Mouse (Mus musculus) left cerebral cortex, postnatal 36 days (tissue): ENCODE results near the gene Cx3cr1. TPM values are rescaled to one million over a fixed set of nuclear protein-coding genes. Genes with fewer than 3 reads are reported as not detected.

ENCODE experiments used
- DNase-seq, 2 experiments: peaks; one replicate each; pipeline ENCODE4 v3.0.0; 2021 to 2022; ENCODE audit warnings: low spot score in 2 of 2, mixed read lengths in 1 of 2
- intact Hi-C: fragments of 180-260 bp; cut with DNase I; formaldehyde crosslinking; loops from one replicate; pipeline ENCODE4 v1.15.1; 2025
- total RNA-seq, 2 experiments: library from RNA; stranded (reverse); gene quantifications; 2 replicates each; pipeline ENCODE4 v1.2.3; 2021

Gene Cx3cr1
- total RNA-seq, 2 experiments from 2014 or later: 30.9 to 32.8 TPM

DNA sequence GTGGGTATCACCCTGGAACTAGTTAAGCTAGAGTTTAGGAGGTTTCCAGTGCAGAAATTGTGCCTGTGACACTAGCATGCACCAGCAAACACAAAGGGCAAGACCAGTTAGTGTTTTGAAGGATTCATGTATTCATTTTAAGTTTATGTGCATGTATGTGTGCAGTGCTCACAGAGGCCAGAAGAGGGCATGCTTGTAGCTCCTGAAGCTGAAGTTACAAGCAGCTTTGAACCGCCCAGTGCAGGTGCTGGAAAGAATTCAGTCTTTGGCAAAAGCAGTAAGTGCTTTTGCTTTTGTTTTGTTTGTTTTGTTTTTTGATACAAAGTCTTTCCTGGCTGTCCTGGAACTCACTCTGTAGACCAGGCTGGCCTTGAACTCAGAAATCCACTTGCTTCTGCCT, 61.8 kb downstream of the Cx3cr1 start:
- intact Hi-C loops: no loop called here
- no peak for DNase-seq

GRCm38 (mm10) chr9:120005936-120006335, 63.7 kb downstream of the Cx3cr1 start:
- intact Hi-C loops: no loop called here
- DNase-seq: no peak

DNA sequence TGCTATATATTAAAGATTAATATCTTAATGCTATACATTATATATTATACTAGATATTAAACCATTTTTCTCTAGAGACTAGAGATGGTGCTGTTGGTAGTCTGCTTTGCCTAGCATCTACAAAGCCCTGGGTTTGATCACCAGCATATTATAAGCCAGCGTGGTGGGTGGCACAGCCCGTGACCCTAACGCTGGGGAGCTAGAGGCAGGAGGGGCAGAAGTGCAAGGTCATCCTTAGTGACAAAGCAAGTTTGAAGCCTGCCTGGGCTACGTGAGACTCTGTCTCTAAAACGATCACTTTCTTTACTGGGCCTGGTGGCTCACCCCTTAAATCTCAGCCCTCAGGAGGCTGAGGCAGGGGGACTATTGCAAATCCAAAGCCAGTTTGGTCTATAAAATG, 66.8 kb downstream of the Cx3cr1 start:
- intact Hi-C loops: no loop called here
- DNase-seq: no peak

GRCm38 (mm10) chr9:120001945-120002725, 67.5 kb downstream of the Cx3cr1 start:
- intact Hi-C loops: no loop called here

DNA sequence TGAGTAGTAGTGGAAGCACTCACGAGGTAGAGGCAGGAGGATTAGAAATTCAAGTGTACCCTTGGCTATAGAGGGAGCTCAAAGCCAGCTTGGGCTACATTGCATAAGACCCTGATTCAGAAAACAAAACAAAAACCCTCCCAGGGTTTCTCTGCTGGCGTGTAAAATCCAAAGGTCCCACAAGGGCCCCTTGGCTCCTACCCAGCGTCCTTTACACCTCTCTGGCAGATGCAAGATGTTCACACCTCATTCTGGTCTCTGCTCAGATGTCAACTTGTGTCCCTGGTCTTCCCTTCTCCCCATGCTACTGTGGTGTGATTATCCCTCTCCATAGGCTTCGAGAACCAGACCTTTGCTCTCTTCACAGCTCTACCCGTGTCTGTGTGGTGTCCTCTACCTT, 68.9 kb downstream of the Cx3cr1 start:
- intact Hi-C loops: no loop called here
- no peak for DNase-seq

More at GRCm38 (mm10) chr9:120001945-120002725, 67.5 kb downstream of the Cx3cr1 start:
- peak; percentile 69 to 79 for DNase-seq

- peak in 1 of 2 experiments; percentile 3 for DNase-seq
- intact Hi-C loops: no loop called here
Measured at GRCm38 (mm10) chr9:119999636-120000035, 70.0 kb downstream of the Cx3cr1 start.

DNA sequence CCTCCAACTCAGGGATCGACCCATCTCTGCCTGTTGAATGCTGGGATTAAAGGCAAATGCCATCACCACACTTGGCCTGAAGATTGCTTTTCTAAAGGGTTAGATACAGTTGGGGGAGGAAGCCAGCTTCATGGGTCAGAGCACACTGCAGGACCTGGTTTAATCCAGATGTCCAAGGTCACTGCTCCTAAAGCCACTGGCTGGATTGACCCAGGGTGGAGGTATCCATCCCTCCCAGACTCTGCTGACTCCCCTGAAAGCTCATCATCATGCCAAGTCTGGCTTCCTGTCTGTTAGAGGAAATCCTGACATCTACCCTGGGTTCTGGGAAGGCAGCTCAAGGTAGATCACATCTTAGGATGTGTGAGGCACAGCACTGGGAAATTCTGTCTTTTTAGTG, 70.9 kb downstream of the Cx3cr1 start:
- intact Hi-C loops: no loop called here
- DNase-seq: no peak

DNA sequence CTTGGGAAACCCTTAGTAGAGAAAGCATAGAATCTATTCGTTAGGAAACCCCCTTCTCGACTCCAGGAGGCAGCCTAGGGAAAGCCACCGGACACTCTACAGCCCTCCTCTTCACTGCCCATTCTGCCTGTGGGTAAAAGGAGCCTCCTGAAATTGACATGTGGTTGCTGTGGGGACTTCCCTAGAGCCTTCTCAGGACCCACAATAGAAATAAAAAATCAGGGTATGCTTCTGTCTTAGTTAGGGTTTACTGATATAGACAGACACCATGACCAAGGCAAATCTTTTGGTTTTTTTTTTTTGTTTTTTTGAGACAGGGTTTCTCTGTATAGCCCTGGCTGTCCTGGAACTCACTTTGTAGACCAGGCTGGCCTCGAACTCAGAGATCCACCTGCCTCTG, 73.6 kb downstream of the Cx3cr1 start:
- no peak for DNase-seq
- intact Hi-C loops: no loop called here

GRCm38 (mm10) chr9:119994207-119994606, 75.5 kb downstream of the Cx3cr1 start:
- intact Hi-C loops: no loop called here
- DNase-seq: no peak

GRCm38 (mm10) chr9:119993092-119993844, 76.4 kb downstream of the Cx3cr1 start:
- DNase-seq: no peak
- intact Hi-C loops: no loop called here

DNA sequence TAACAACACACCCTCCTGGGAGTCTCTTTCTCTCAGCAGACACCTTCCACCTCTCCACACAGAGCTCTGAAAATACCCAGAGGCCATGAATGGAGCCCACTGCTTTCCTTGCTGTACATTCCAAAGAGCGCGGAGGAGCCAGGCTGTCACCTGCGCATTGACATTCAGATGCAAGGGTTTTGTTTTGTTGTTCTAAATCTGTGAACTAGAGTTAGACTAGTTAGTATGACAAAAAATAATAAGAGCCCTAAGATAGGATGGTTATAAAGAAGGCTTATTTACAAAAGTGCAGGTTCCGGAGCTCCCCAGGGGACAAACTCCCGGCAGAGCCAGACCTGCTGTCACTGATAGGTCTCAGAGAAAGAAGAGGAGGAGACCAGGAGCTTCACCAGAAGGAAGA, 78.4 kb downstream of the Cx3cr1 start:
- DNase-seq: no peak
- intact Hi-C loops: no loop called here

DNA sequence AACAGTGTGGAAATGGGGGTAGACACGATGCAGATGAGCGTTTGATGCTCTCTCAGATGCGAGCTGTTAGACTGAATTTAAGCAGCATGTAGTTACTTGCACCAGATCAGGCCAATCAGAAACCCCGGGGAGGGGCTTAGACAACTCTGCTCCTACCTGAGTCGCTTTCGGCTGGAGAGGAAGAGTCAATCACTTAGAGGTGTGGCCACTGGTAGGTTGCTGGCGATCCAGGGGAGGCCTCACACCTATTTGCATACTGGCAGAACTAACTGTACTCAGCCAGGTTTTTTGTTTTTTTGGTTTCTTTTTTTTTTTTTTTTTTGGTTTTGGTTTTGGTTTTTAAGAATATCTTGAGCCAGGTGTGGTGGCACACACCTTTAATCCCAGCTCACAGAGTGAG, 81.4 kb downstream of the Cx3cr1 start:
- DNase-seq: no peak
- intact Hi-C loops: no loop called here

DNA sequence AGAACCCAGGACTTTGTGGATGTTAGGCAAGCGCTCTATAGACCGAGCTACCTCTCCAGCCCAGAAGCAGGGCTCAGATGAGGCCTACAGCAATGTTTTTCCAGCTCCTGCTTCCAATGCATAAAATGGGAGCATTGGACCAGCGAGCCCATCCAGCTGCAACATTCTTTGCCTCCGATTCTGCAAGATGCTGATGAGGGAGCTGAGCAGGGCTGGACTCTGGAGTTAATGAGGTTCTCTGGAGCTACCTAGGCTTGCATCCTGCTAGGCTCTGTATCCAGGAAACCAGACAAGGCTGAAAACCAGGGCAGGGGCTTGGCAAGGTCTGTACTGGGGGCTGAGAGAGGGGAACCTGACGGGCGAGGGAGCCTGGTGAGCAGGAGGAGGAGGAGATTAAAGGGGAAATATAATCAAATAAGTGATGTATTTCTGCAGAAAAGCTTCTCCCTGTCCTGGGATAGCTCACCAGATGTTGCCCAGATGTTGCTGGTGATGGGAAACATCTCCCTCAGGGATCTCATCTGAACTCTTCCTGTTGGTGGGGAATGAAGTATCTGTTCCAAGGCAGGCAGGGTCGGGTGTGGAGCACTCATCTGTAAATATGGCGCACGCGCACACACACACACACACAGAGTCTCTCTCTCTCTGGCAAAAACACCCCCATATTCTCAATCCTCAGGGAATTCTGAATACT, 83.7 kb downstream of the Cx3cr1 start:
- intact Hi-C loops: no loop called here
- no peak for DNase-seq

DNA sequence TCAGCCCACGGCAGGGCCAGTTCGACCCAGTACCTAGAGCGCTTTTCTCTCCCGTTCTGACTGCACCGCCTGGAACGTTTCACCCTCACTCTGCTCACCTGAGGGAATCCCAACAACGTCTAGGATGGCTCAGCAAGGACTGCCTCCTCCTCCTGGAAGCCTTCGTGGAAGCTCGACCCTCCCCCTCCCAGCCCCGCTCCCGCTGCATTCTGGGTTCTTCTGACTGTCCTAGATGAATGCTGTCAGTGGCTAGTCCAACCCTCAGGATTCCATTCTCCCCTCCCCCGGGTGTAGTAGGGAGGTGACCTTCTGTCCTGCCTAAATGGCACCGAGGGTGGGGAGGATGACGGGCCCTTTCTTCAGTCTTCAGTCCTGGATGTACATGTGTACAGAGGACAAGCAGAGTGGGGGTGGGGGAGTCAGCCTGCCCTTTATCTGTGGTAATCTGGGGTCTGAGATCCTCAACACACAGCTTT, 85.1 kb downstream of the Cx3cr1 start, which contains the start of gene Csrnp1:
TSS of gene Csrnp1 (minus strand) at position 123 of the 476 bp plus-strand sequence.
- no peak for DNase-seq
- intact Hi-C loops: no loop called here

DNA sequence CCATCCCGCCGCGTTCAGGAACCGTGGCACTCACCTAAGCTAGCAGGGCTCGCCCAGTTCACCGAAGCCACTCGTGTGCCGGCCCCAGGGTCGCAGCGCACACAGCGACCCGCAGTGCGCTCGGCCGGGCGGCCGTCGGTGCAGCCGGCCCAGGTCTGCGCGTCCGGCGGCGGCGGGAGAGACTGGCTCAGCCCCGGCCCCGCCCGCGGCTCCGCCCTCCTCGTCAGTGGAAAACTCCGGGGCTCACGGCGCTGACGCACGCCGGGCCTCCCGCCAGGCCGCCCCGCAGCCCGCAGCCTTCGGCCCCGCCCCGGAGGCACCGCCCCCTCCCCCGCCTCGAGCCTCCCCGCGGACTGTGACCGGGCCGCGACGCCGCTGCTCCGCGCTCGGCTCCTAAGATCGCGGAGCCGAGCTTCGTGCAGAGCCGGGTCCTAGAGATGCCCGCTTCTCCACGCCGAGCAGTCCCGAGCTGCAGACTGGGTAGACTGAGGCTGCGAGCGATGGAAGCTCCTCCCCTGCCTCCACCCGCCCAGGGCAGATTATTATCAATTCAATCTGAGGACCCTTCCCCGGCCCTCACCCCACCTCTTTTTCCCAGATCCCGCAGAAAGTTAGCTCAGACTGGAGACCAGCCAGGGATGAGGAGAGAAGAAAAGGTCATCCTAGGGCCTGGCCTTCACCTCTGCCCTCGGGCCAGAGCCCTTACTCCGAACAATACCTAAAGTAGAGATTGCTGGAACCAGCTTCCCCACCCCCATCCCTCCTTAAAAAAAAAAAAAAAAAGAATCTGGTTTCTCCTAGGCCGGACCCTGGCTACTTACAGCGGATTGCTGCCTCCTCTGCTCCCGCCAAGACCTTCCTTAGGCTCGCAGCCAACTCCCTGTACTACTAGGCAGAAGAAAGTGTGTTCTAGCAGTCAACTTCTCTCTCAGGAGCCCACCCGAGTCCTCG, 85.8 kb downstream of the Cx3cr1 start:
- peak; percentile 88 to 93 for DNase-seq
- intact Hi-C loops: loop anchor here (2.0 kb wide), 1 partner anchor 27 kb away; no protein-coding TSS in a partner anchor

DNA sequence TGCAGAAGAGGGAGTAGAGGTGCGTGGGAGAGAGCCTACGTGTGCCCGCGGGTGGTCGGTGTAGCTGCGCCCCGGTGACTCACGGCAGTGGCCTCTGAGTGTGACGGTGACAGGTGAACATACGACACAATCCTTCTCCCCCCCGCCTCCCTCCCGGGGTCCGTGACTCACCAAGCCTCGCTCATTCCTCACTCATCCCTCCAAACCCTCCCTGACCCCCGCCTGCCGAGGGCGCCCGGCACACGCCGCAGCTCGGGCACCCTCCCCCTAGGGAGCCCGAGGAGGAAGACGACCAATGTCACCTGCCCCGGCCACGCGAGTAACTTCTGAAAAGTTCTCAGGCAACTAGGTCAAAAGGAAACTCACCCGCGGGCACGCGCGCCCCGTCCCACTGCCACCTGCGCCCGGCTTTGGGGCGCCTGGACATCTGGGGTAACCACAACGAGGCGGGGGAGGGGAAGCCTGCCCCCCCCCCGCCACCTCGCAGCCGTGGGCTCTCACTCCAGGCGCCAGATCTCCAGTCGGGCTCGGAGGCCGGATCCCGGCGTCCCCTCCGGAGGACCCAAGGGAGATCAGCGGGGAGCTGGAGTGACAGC, 86.6 kb downstream of the Cx3cr1 start:
- intact Hi-C loops: loop anchor here (2.0 kb wide), 1 partner anchor 28 kb away; no protein-coding TSS in a partner anchor
- DNase-seq: peak; percentile 46 to 50

DNA sequence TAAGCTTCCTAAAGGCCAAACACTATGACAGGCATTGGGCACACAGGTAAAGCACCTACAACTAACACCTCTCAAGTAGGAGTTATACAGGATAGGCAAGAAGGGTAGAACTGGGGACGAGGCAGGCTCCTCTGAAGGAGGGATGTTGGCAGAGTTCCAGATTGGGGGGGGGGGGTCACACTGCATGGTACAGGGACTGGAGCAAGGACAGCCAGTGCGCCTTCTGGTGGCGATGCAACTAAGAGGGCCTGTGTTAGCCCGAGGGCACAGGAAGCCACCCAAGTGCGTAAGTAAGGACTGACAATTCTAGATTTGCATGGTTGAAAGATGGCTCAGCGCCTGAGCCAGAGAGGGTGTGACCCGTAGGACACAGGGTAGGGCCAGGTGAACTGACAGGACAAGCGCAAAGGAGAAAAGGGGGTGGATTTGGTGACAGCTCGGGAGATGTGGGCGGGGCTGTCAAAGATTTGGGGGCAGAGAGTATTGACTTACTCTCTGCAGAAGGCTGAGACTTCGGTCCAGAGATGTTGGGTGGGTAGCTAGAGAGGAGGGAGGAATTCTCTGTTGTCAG, 87.4 kb downstream of the Cx3cr1 start:
- intact Hi-C loops: loop anchor here (2.0 kb wide), 1 partner anchor 28 kb away; no protein-coding TSS in a partner anchor
- DNase-seq: peak; percentile 56
